Mouse (Mus musculus) intestine, embryonic 15.5 days (tissue): ENCODE results near the gene Ubr4. TPM values are rescaled to one million over a fixed set of nuclear protein-coding genes. Genes with fewer than 3 reads are reported as not detected.
"Not testable (repeated sequence)": the region's sequence is repeated elsewhere in the genome, so short reads cannot be mapped to it uniquely, and the experiment has no call there.

Source experiments
- ATAC-seq: fragments of 200-750 bp; cut with Nextera tagmentation; 2 replicates; pipeline ENCODE4 v1.8.0; 2017; ENCODE audit warnings: moderate TSS enrichment, moderate library complexity
- H3K27ac ChIP-seq: fragments of 300-500 bp; sonication (generic); 2 replicates; pipeline ENCODE4 v1.5.1; 2015; ENCODE audit warnings: mild to moderate bottlenecking, inconsistent platforms
- H3K27me3 ChIP-seq: fragments of 300-500 bp; sonication (generic); replicated peaks from 2 replicates; pipeline ENCODE4 v1.6.1; 2015; ENCODE audit warnings: inconsistent platforms
- H3K36me3 ChIP-seq: fragments of 300-500 bp; sonication (generic); 2 replicates; pipeline ENCODE4 v1.6.1; 2015; ENCODE audit warnings: inconsistent platforms
- H3K4me1 ChIP-seq: fragments of 300-500 bp; sonication (generic); replicated peaks from 2 replicates; pipeline ENCODE4 v1.6.1; 2015; ENCODE audit warnings: inconsistent platforms
- H3K4me2 ChIP-seq: fragments of 300-500 bp; sonication (generic); replicated peaks from 2 replicates; pipeline ENCODE4 v1.6.1; 2015; ENCODE audit warnings: mild to moderate bottlenecking, inconsistent platforms
- H3K4me3 ChIP-seq: fragments of 300-500 bp; sonication (generic); replicated peaks from 2 replicates; pipeline ENCODE4 v1.5.1; 2015; ENCODE audit warnings: inconsistent platforms
- H3K9ac ChIP-seq: fragments of 300-500 bp; sonication (generic); 2 replicates; pipeline ENCODE4 v1.6.1; 2015; ENCODE audit warnings: inconsistent platforms
- H3K9me3 ChIP-seq: fragments of 300-500 bp; sonication (generic); 2 replicates; pipeline ENCODE4 v1.6.1; 2016; ENCODE audit warnings: inconsistent platforms
- WGBS: fragments of 180-500 bp; shearing (Covaris S2); methylation state at CpG from one replicate; pipeline ENCODE4 v1.1.7; 2015; 5-methylcytosine and 5-hydroxymethylcytosine counted together
- polyA plus RNA-seq: library from polyadenylated mRNA; unstranded; fragments of >200 nt; fragmentation: Nextera tagmentation; extraction: Ambion mirVana; gene quantifications from 2 replicates; pipeline ENCODE4 v1.2.1, GENCODE M21; 2015

The Ubr4 gene
- polyA plus RNA-seq, 1 experiment from 2014 or later, result 52.7 TPM

- no peak for ATAC-seq
- H3K9me3 ChIP-seq, result no peaks in the 10 kb centered on the region
- H3K36me3 ChIP-seq, result peaks cover 61% of the 10 kb centered on the region
These were observed 14.9 kb downstream of the Ubr4 start for GRCm38 (mm10) chr4:139367336-139367735.

GRCm38 (mm10) chr4:139368038-139368437 lies 15.6 kb downstream of the Ubr4 start:
- Histone ChIP-seq H3K4me3 (no peak overlapping the region), H3K27ac (no peak overlapping the region), H3K9ac (no peak overlapping the region), H3K36me3 (peaks cover 66% of the 10 kb centered on the region), H3K9me3 (no peaks in the 10 kb centered on the region), H3K27me3 (no peaks in the 10 kb centered on the region), H3K4me2 (no peak overlapping the region), H3K4me1 (no peaks in the 10 kb centered on the region)
- 90% methylated on average over 5 of the region's 5 CpGs for WGBS
- ATAC-seq, result no peak

More at GRCm38 (mm10) chr4:139367336-139367735, 14.9 kb downstream of the Ubr4 start:
- Histone ChIP-seq H3K4me2 (no peak overlapping the region), H3K9ac (no peak overlapping the region), H3K4me3 (no peak overlapping the region), H3K4me1 (no peaks in the 10 kb centered on the region), H3K27me3 (no peaks in the 10 kb centered on the region), H3K27ac (no peak overlapping the region)
- 93% methylated on average over 3 of the region's 3 CpGs for WGBS

DNA sequence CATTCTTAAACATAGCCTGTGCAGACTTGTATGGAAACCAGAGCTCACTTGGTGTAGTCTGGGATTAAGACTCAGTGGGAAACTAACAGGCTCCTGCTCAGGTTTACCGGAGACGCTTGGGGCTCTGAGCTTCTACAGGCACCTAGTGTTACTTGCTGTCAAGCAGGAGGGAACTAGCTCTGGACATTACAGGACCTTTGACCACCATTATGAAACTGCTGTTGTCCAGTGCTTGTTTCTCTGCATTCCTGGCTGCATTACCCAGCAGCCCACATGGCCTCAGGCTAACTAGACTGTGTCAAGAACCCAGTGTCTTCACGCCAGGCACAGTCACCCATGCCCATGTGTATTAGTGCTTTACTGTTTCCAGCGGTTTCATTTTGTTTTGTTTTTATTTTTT lies 20.7 kb downstream of the Ubr4 start:
- no peak for ATAC-seq
- H3K4me2 ChIP-seq, result no peak overlapping the region
- no peak overlapping the region for H3K4me3 ChIP-seq
- H3K27me3 ChIP-seq, result no peaks in the 10 kb centered on the region
- H3K27ac ChIP-seq, result no peak overlapping the region
- WGBS, result 95% methylated on average over 4 of the region's 4 CpGs
- no peaks in the 10 kb centered on the region for H3K4me1 ChIP-seq
- H3K36me3 ChIP-seq, result peaks cover 46% of the 10 kb centered on the region
- no peaks in the 10 kb centered on the region for H3K9me3 ChIP-seq
- no peak overlapping the region for H3K9ac ChIP-seq

DNA sequence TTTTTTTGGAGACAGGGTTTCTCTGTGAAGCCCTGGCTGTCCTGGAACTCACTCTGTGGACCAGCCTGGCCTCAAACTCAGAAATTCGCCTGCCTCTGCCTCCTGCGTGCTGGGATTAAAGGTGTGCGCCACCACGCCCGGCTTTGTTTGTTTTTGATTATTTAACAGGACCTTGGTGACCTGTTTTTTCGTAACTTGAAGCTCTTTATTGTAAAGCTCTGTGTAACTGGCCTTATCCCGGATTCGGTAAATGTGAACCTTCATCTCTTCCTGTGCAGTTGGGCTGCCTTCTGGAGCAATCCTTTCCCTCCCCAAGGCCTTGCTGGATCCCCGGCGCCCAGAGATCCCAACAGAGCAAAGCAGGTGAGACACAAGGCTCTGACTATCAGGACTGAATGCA lies 21.1 kb downstream of the Ubr4 start:
- 89% methylated on average over 10 of the region's 10 CpGs for WGBS
- no peak for ATAC-seq
- no peak overlapping the region for H3K4me2 ChIP-seq
- no peaks in the 10 kb centered on the region for H3K4me1 ChIP-seq
- no peak overlapping the region for H3K9ac ChIP-seq
- H3K27me3 ChIP-seq, result no peaks in the 10 kb centered on the region
- H3K27ac ChIP-seq, result no peak overlapping the region
- no peaks in the 10 kb centered on the region for H3K9me3 ChIP-seq
- no peak overlapping the region for H3K4me3 ChIP-seq
- peaks cover 46% of the 10 kb centered on the region for H3K36me3 ChIP-seq

GRCm38 (mm10) chr4:139379719-139380118 lies 27.3 kb downstream of the Ubr4 start:
- Histone ChIP-seq H3K27me3 (no peaks in the 10 kb centered on the region), H3K9ac (peak overlapping the region; percentile 79), H3K4me2 (peak overlapping the region; percentile 72), H3K4me1 (peaks cover 15% of the 10 kb centered on the region), H3K27ac (peak overlapping the region; percentile 74), H3K4me3 (peak overlapping the region; percentile 94), H3K9me3 (no peaks in the 10 kb centered on the region), H3K36me3 (peaks cover 13% of the 10 kb centered on the region; the same call in 1 of the 2 replicates)
- WGBS, result 10% methylated on average over 8 of the region's 8 CpGs
- no peak for ATAC-seq

DNA sequence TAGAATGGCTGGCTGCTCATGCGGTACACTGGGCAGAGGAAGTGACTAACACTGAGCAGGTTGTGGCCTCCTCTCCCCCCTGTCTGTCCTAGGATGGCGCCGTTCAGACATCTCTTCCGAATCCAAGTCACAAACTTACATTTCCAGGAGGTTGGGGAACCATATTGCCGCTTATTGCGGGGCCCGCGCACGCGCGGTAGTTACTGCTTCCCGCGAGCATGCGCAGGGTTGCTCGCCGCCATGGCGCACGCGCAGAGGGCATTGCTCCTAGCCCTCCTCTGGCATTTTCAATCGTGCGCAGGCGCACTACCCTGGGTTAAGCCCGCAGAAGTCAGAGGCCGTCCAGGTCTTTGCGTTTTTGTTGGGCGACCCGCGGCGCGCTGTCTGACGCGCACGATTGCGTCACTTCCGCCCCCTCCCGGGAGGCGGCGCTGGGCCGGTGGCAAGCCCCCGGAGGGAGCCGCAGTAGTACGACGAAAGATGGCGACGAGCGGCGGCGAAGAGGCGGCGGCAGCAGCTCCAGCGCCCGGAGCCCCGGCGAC lies 27.9 kb downstream of the Ubr4 start:
- no peaks in the 10 kb centered on the region for H3K9me3 ChIP-seq
- under 1% methylated on average over 53 of the region's 54 CpGs for WGBS
- peaks cover 15% of the 10 kb centered on the region for H3K4me1 ChIP-seq
- peak; percentile 99 for ATAC-seq
- H3K4me3 ChIP-seq, result peak overlapping the region; percentile 94
- H3K27me3 ChIP-seq, result no peaks in the 10 kb centered on the region
- peak overlapping the region; percentile 72 for H3K4me2 ChIP-seq
- H3K9ac ChIP-seq, result peak overlapping the region; percentile 83
- H3K36me3 ChIP-seq, result peaks cover 8% of the 10 kb centered on the region; the same call in 1 of the 2 replicates
- H3K27ac ChIP-seq, result peak overlapping the region; percentile 80

DNA sequence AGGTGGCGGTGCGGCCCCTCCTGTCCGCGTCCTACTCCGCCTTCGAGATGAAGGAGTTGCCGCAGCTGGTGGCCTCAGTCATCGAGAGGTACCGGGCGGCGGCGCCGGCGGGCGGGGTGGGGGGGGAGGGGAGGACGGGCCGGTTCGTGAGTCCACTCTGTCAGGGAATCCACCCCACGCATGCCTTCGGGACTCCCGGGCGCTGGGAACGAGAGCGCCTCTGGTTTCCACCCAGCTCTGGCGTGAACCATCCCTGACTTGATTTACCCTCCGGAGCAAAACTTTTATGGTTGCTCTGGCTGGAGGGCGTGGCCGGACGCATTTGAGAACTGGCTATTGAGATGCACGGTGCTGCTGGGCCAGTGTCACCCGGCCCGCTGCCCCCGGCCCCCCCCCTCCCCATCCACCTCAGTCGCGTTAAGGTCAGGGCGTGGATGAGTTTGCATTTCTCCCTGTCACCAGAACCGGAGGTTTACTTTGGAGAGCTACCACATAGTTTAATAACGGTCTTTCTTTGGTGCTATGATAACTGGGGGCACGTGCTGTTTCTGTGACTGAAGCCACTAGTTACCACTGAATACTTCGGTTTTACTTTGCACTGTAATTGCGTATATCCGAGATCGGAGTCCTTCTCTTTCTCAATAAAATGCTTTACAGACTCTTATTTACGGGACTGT lies 28.5 kb downstream of the Ubr4 start:
- peak overlapping the region; percentile 70 for H3K4me2 ChIP-seq
- peak overlapping the region; percentile 94 for H3K4me3 ChIP-seq
- H3K27ac ChIP-seq, result peak overlapping the region; percentile 80
- ATAC-seq, result no peak; the same call in 1 of the 2 replicates
- H3K4me1 ChIP-seq, result peaks cover 19% of the 10 kb centered on the region
- no peaks in the 10 kb centered on the region for H3K9me3 ChIP-seq
- 3% methylated on average over 41 of the region's 44 CpGs for WGBS
- H3K27me3 ChIP-seq, result no peaks in the 10 kb centered on the region
- H3K9ac ChIP-seq, result peak overlapping the region; percentile 83
- H3K36me3 ChIP-seq, result 0 out of 2 replicates have a peak, but pooled peaks cover 5% of the 10 kb centered on the region

DNA sequence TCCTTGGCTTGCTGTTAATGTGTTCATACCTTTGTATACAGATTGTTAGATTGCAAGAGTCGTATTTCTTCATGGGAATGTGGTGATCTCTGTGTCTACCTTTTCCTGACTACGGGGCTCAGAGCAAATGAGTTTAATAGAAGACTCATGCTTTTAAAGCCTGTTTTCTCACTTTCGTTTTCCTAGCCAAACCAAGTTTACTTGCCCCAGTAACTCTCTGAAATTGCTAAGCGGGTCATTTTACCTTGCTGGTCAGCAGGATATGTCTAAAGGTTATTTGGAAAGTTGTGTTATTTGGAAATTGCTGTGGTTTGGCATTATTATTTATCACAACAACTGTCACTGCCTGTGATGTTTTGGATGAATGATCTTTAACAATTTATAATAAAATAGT lies 29.0 kb downstream of the Ubr4 start:
- no peak for ATAC-seq
- Histone ChIP-seq H3K27me3 (no peaks in the 10 kb centered on the region), H3K36me3 (0 out of 2 replicates have a peak, but pooled peaks cover 5% of the 10 kb centered on the region), H3K4me3 (peak overlapping the region; percentile 94), H3K4me1 (peaks cover 25% of the 10 kb centered on the region), H3K9me3 (no peaks in the 10 kb centered on the region), H3K9ac (peak overlapping the region; percentile 83; the same call in 1 of the 2 replicates), H3K4me2 (peak overlapping the region; percentile 70), H3K27ac (no peak overlapping the region)
- WGBS, result 39% methylated on average over 4 of the region's 4 CpGs

DNA sequence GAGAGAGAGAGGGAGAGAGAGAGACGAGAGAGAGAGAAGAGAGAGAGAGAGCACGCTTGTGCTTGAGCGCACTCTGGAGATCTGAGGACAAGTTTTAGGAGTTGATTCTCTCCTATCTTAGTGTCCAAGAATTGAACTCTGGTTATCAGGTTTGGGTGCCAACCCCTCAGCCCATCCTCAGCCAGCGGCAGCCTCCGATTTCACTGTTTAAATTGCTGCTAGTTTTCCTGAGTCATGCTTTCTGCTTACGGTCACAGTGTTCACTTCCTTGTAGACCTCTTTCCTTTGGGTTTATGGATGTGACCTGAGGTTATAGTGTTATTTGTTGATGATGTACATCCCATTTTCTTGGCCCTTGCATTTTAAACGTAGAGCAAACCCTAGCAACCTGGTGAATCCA lies 29.8 kb downstream of the Ubr4 start:
- Histone ChIP-seq H3K4me2 (peak overlapping the region; percentile 28), H3K9ac (0 out of 2 replicates have a peak overlapping the region, but pooled peaks have one; percentile 1), H3K4me3 (no peak overlapping the region), H3K4me1 (peaks cover 32% of the 10 kb centered on the region), H3K36me3 (0 out of 2 replicates have a peak, but pooled peaks cover 2% of the 10 kb centered on the region), H3K27ac (no peak overlapping the region), H3K27me3 (no peaks in the 10 kb centered on the region), H3K9me3 (no peaks in the 10 kb centered on the region)
- 71% methylated on average over 7 of the region's 7 CpGs for WGBS
- no peak for ATAC-seq

DNA sequence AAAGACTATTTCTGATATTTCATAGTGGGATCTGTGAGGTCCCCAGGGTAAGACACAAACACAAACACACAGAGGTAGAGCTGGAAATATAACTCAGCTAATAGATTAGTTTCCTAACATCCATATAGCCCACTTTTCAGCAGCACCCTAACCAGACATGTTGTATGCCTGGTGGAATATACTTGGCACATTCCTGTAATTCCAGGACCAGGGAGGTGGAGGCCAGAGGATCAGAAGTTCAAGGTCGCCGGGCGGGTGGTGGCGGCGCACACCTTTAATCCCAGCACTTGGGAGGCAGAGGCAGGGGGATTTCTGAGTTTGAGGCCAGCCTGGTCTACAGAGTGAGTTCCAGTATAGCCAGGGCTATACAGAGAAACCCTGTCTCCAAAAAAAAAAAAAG lies 33.4 kb downstream of the Ubr4 start:
- H3K27ac ChIP-seq, H3K9ac ChIP-seq: not testable (repeated sequence)

DNA sequence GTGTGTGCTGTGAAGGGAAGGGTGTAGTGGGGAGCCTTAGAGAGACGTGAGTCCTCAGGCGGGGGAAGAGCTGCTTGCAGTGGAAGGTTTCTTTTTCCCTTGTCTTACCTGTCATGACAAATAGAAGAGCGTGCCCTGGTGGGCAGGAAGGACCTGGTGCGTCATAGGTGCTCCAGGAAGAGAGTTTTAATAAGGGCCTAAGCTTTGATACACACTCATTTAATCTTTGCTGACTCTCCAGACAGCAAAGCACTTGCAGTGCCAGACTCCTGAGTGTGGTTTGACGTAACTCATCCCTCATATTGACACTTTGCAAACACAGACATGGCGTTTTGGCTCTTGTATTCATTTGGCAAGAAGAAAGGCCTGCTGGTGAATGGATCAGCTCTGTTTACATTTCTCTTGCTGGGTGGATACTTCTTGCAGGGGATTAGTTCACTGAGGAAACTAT lies 34.5 kb downstream of the Ubr4 start:
- peaks cover 13% of the 10 kb centered on the region for H3K36me3 ChIP-seq
- peak overlapping the region; percentile 48 for H3K27ac ChIP-seq
- peak; percentile 82 for ATAC-seq
- no peaks in the 10 kb centered on the region for H3K27me3 ChIP-seq
- H3K9ac ChIP-seq, result peak overlapping the region; percentile 28; the same call in 1 of the 2 replicates
- no peaks in the 10 kb centered on the region for H3K9me3 ChIP-seq
- H3K4me3 ChIP-seq, result no peak overlapping the region
- H3K4me2 ChIP-seq, result peak overlapping the region; percentile 46
- H3K4me1 ChIP-seq, result peaks cover 29% of the 10 kb centered on the region
- WGBS, result 17% methylated on average over 6 of the region's 6 CpGs

More for the DNA sequence above, 33.4 kb downstream of the Ubr4 start:
- ATAC-seq, H3K4me3 ChIP-seq, H3K27me3 ChIP-seq, H3K4me2 ChIP-seq, H3K9me3 ChIP-seq, H3K36me3 ChIP-seq: not testable (repeated sequence)
- 87% methylated on average over 5 of the region's 5 CpGs for WGBS
- H3K4me1 ChIP-seq, result peaks cover 34% of the 10 kb centered on the region

DNA sequence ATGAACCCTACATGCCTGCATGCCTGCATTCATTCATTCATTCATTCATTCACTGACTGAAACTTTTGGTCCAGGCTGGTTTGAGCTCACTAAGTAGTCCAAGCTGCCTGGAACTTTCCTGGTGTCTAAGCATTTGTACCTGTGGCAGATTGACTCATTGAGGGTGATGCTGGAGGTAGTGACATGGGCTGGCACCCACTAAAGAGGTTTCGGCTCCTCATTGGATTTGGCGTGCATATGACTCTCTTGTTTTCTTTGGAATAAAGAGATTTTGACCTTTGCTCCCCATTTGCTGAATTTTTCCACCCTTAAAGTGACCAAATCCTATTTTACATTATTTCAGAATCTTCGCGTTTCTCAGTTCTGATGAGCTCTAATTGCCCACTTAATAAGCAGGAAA lies 37.1 kb downstream of the Ubr4 start:
- no peaks in the 10 kb centered on the region for H3K9me3 ChIP-seq
- no peak overlapping the region for H3K9ac ChIP-seq
- no peak overlapping the region for H3K4me3 ChIP-seq
- no peaks in the 10 kb centered on the region for H3K27me3 ChIP-seq
- no peak for ATAC-seq
- H3K4me1 ChIP-seq, result peaks cover 23% of the 10 kb centered on the region
- 88% methylated on average over 4 of the region's 4 CpGs for WGBS
- no peak overlapping the region for H3K27ac ChIP-seq
- peaks cover 28% of the 10 kb centered on the region for H3K36me3 ChIP-seq
- H3K4me2 ChIP-seq, result no peak overlapping the region
